Mouse (Mus musculus) c-Kit-positive CD71-positive TER-119-negative erythroid progenitor cells, embryonic 14.5 days (primary cell): ENCODE results near the gene Zfp846.
"Not testable (repeated sequence)": the region's sequence is repeated elsewhere in the genome, so short reads cannot be mapped to it uniquely, and the experiment has no call there.

ENCODE experiments used
- DNase-seq: peaks from one replicate; pipeline ENCODE4 v3.0.0-alpha.2; 2013; ENCODE audit warnings: low read depth

Gene Zfp846

DNA sequence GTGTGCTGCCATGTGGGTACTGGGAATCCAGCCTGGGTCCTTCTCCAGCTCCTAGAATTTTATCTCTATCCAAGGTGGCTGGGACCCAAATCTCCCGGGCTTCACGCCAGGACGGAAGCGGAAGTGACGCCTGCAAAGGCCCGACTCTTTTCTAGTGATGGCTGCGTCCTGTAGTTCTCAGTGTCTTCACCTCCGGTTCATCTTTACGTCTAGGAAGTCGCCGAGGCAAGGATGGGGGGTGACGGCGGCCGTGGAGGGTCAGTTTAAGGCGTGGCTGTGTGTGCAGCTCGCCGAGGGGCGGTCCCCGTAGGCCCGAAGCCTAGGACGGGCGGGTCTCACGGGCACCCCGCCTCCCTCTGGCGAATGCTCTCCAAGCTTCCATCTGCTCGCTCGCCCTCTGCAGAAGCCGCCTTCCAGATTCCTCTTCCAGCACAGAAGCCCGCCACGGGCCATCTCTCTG, at the start of gene Zfp846:
Gene Zfp846 (plus strand): TSS at position 117 of the 460 bp plus-strand sequence.
- peak; percentile 77 for DNase-seq

DNA sequence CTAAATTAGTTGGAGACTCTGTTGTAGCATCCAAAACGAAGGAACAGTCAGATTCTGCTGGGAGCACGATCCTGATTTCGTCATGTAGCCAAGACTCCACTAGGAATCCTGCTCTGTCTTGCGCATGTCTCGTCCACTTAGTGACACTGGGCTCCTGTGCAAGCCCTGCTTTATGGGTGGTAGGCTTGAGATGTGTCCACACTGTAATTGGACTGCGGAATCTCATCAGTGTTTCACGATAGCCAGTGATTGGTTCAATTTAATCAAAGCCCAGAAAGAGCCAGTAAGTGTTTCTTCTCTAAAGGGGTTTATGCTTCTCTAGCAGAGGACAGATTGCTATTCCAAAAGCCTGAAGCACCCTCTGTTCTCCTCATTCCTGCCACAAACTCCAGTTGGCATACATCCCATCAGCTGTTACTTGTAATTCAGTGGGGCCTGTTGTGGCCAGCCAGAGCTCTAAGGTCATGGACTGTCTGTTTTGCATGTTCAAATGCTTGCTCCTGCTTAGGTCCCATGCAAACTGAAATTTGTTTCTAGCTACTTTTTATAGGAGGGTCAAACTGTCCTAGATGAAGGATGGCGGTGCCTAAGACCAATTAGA, 46.7 kb upstream of the Zfp846 start:
- DNase-seq = no peak

DNA sequence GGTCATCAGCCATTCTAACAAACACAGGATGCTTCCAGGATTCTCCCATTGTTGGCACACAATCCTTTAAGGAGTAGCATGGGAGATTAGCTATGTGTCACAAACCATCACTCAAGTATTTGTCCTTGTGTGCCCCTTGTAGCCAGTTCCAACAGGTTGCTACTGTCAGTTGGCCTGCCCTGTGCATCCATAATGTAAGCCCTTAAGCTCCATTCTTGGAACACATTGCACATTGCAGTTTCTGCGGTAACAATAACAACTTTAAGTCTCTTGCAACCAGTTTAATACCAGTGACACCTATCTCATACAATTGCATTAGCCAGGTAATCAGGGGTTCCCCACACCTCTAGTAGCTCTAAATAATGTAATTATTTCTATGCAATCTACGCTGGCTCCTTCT, 44.5 kb upstream of the Zfp846 start:
- no peak for DNase-seq

DNA sequence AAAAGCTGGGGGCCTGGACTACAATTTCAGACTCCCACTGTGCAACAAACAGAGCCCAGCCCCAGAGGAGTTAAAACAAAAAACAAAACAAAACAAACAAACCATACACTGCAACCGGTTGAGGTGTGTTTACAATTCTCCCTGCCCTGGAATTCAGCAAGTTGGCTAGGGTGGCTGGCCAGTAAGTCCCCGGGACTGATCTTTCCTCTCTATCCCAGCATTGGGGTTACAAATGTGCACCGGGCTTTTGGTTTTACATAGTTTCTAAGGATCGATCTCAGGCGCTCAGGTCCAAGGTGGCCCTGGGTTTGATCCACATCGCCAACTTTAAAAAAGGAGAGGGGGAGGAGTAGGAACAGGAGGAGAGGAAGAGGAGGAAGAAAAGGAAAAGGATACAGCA, 37.6 kb upstream of the Zfp846 start:
- no peak for DNase-seq

DNA sequence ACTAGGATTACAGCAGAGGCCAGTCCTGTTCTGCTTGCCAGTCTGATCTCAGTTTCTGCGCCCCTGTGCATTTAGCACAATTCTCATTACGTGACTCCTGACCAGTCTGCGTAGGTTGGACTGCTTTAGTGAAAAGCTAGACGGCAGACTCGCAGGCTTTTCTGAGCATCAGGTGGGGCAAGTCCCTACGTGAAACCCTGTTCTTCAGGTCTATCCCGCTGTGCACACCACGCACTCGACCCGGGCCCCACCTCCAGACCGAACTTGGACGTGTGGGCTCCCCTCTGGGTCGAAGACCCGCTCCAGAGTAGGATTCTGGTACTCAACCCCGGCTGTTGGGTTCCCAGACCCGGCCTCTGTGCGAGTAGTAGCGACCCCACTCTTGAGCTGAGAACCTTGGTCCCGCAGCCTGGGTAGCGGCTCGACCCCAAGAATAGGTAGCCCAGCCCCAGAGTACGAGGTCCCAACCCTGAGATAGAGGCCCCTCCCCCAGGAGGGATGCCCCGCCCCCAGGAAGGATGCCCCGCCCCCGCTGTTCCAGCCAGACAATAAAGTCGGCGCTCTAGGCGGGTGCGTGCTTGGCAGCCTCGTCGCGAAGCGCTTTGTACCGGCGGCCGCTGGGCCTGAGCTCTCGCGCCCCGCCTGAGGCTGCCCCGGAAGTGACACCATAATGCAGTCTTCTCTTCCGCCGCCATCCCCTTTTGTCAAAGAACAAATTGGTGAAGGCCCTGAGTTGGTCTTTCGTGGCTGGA, 36.8 kb upstream of the Zfp846 start:
- DNase-seq = peak; percentile 56

DNA sequence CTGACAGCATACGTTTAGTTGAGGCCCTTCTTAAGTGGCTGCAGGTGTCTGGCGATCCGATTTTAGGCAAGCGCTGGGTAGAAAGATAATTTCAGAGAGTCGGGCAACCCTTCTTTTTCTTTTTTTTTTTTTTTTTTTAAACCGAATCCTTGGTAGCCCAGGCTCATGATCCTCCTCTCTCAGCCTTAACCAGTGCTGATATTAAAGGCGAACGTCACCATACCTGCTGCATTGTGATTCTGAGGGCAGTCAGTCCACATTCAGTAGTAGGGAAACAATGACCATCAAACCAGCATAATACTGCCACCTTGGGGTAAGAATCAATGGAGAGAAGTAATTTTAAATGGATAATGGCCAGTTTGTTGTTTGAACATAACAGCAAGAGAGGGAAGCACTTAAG, 35.9 kb upstream of the Zfp846 start:
- DNase-seq = peak; percentile 50

DNA sequence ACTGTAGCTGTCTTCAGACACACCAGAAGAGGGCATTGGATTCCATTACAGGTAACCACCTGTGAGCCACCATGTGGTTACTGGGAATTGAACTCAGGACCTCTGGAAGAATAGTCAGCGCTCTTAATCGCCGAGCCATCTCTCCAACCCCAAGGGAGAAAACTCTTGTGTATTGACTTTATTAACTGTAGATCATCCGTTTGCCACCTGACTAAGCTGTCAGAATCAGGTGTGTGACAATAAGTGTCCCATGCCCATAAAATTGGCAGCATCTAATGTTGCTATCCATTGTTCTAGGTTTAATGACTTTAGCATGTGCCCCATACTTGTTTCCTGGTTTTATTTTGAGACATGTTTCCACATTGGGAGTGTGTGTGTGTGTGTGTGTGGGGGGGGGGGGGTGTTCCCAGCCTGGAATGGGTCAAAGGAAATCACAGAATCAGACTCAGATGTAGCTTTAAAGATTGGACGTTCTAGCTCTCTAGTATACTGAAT, 29.3 kb upstream of the Zfp846 start:
- DNase-seq = no peak

DNA sequence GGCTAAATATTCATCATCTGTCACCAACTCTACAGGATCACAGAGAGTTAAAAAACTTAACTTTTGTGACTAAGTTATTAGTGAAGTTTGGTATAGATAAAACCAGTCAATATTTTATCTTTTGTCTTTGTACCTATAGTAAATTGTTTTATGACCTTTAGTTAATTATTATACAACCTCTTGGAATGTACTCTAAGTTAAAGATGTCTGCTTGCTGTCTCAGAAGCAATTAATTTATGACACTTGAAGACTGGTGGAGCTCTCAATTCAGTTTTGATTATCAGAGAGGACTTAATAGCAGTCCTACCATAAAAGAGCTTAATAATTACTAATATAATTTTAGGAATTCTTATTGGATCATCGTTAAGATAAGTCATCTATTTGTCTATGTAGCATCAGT, 28.4 kb upstream of the Zfp846 start:
- no peak for DNase-seq

DNA sequence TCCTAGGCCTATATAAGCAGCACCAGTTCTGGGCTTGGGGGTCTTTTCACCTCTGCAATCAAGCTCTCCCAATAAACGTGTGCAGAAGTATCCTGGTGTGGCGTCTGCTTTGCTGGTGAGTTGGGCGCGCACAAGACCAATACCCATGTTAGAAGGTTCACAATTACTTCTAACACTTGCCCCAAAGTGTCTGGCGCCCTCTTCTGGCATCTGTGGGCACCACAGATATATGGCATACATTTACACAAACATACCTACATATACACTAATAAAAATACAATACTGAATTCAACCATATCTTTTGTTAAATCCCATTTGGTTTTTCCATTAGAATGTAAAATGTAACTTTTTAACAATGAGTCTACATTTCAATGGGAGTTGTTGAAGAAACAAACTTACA, 18.9 kb upstream of the Zfp846 start:
- DNase-seq = no peak

DNA sequence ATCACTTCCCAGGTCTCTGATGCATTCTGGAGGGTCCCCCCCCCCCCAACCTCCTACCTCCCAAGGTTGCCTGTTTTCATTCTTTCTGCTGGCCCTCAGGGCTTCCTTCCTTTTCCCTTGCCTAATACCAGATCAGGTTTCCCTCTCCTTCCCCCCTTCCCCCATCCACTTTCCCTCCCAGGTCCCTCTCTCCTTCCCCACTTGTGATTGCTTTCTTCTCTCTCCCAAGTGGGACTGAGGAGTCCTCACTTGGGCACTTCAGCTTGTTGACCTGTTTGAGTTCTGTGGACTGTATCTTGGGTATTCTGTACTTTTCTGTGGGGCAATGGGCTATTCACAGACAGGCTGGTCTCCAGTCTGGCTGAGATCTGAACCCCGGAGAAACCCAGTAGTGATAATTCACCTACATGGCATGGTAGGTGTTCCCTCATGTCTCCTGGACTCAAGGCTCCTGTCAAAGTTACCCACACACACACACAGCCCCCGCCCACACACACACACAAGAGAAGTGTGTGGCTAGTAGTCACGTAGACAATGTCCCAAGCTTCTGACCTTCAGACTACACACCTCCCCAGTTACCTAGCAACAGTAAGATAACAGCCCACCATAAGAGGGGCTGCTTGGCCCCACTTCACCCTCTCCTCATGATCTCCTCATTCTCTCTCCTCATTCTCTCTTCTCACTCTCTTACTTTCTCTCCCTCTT, 15.6 kb upstream of the Zfp846 start:
- not testable (repeated sequence) for DNase-seq

DNA sequence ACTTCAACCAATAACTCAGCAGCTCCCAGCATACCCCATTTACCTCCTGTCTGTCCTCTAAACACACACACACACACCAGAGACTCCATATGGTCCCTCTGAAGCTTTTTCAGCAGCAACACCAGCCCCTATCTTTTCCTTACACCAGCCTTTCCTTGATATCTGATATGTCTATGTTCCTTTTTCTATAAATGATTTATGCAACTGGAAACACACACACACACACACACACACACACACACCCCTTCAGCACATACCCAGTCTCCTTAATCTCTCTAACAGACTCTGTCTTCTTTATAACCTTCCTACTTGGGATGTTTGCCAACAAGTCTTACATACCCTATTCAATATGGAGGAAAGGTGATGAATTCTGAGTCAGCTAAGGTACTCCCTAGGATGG, 10.0 kb upstream of the Zfp846 start:
- no peak for DNase-seq

DNA sequence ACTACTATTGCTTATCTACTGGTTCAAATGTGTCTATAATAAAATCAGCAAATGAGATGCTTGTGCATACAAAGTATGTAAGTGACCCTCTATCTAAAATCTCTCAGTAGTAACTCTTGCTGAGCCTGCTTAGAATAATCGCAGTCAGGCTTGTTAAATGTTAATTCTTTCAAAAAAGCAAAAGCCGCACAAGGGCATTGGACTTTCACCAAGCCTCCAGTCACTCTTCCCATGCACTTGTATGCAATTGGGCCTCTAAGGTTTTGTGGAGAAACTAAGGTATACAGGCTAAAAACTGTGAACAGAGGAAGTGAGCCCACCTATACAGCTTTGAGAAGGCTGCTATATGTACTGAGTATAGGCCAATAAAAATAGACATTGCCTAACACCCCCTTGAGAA, 4.5 kb upstream of the Zfp846 start:
- no peak for DNase-seq

DNA sequence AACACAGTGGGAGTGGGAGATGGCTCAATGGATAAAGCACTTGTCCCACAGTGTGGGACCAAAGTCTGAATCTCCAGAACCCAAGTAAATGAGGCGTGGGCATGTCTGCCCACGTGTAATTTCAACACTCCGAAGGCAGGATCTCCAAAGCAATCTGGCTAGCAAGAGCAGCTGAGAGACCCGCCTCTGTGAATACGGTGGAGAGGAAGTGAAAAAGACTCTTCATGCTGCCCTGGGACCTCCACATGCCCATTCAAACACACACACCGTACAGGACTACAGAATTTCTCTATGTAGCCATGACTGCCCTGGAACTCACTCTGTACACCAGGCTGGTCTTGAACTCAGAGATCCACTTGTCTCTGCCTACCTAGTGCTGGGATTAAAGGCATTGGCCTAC, 20.2 kb downstream of the Zfp846 start:
- DNase-seq = no peak

DNA sequence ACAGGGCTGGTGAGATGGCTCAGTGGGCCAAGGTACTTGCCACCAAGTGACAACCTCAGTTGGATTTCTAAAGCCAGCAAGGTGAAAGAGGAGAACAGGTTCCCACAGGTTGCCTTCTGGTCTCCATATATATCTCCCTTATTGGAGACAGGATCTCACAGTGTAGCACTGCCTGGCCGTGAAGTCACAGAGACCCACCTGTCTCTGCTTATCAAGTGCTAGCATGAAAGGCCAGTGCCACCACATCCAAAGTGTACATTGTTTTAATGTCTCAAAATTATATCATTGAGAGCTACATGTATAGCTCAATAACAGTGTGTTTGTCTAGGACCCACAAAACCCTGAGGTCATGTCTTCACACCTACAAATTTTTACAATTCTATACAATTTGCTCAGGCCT, 25.2 kb downstream of the Zfp846 start:
- no peak for DNase-seq

DNA sequence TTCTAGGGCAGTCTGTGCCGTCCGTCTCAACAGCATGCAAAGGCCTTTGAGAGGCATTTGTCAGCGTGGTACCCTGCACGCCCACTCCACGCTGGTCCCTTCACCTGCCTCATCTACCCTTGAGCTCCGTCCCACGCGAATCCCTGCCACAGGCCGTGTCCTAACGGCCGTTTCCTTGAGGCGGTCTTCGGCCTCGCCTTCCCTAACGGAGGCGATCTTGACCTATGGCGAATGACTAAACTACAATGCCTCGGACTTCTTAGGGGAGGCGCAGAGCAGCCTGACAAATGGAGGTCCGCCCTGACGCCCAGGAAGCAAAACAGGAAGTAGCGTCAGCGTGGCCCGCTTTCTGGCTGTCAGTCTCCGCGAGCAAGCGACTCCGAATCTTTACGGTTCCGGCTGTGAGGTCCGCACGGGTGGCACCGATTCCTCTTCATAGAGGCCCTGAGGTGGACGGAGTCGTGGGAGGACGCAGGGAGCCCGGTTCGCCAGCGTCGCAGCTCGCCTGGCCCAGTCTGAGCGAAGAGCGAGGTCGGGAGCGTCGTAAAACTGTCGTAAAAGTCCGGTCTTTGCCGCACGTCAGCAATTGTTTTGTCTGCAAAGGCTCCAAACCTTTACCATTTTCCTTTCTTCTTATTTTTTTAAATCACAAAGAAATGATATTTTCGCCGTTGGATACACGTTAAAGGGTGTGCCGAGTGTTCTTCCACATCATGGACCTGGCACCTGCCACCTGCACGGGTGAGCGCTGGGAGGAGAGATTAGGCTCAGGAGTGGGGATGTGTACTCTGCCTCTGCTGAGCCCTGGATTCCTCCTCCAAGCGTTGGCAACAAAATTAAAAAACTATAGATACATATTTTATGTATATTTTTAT, 26.2 kb downstream of the Zfp846 start:
- DNase-seq = peak; percentile 83

DNA sequence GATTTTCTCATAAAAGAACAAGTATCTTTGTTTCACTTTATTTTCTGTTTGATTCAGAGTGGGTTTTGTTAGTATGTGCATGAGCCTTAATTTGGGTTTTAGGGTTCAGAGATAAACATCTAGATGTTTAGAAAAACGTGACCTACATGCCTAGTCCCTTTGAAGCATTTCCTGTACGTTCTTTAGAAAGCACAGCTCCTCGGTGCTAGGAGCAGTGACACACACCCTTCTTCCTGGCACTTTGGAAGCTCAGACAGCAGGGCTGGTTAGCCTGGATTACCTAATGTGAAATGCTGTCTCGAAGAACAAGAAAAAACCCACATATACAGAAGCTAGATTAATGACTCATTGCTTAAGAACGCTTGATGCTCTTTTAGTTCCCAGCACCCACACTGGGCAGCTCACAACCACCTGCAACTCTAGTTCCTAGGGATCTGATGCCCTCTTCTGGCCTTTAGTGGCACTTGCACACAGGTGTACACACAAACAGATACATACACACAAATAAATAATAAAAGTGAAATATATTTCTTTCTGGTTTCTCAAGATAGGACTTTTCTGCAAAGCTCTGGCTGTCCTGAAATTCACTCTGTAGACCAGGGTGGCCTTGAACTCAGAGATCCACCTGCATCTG, 28.9 kb downstream of the Zfp846 start:
- DNase-seq = no peak

DNA sequence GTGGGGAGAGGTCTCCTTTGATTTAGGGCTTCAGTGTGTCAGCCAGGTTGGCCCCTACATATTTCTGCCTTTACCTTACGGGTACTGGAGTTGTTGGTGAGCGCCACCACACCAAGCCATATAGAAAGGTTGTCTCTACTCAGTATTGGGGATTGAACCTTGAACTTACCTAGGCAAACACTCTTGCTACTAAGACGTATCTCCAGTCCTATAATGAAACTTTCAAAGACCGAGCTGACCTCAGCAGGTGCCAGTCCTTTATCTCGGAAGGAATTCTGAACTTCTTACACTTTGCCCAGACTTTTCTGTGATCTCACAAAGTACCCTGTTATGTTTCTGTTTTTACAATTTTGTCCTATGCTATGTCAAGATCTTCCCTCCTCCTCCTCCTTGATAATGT, 30.9 kb downstream of the Zfp846 start:
- no peak for DNase-seq

DNA sequence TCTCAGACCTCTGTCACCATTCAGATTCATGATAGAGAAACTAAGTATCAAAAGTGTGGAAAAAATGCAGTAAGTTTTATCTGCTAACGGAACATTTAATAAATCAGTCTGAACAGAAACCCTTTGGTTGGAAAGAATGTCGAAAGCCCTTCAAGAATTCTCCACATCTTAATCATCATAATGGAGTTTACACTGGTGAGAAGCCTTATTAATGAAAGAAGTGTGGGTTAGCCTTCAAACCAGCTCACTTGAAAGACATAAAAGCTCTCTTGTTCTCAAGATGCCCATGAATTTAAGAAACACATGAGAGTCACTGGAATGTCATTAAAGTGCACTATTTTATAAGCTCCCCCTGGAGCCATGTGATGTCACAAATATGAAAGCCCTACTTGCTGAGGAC, 35.6 kb downstream of the Zfp846 start:
- no peak for DNase-seq

DNA sequence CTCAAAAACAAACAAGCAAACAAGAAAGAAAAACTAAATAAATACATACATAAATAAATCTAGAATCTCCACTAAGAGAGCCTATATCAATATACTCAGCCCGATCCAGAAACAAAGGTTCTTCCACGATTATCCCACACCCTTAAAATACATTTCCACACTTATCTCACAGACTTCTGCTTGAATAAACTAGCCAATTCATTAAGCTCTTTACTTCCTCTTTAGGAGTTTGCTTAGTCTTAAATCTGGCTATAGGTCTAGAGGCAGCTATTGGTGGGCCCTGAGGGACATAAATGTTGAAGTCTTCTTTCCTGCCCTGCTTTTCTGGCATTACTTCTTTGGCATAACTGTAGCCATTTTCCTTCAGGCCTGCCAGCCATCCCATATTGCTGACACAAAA, 50.2 kb downstream of the Zfp846 start:
- no peak for DNase-seq

DNA sequence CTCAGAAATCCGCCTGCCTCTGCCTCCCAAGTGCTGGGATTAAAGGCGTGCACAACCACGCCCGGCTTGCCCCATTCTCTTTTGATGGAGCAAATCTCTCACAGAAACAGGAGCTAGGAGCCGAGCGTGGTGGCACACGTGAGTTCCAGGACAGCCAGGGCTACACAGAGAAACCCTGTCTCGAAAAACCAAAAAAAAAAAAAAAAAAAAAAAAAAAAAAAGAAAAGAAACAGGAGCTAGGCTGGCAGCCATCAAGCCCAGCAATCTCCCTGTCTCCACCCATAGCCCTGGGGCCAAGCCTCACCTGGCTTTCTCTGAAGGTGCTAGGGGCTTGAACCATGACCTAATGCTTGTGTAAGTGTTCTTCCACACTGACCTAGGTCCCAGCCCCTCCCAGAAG, 54.6 kb downstream of the Zfp846 start:
- DNase-seq = not testable (repeated sequence)

DNA sequence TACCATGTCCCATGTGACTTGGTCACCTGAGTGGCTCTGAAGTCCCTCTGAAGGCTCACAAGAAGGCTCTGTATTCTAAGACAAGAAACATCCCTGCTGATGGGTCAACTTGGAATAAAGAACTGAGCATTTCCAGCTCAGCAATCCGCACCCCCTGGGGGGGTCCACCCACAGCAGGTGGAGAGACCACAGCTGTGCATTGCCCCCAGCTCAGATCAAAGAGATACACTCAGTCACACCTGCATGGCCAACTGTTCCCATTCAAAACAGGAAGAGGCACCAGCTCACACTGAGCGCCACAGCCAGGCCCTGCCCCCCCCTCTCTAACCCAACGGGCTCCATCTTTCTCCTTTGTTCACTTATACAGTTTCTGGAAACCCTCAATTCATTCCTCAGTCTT, 55.2 kb downstream of the Zfp846 start:
- no peak for DNase-seq

DNA sequence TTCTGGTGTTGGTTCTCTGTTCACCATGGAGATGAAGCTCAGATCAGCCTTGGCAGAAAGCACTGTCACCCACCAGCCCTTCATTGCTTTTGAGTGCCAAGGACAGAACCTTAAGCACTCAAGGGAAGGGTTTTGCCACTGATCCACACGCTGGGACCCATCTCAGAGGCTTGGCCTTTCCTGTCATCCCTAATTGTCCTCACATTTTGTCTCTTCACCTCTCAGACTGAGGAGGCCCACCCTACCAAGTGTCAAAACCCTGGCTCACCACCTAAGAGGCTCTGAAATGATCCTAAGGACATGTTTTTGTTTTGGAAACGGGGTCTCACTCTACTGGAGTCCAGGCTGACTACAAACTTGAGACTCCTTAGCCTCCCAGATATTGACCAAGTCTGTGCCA, 55.7 kb downstream of the Zfp846 start:
- DNase-seq = no peak
